9 mouse cellular contexts compared by ENCODE assay signal in genomic region chr10:121701296-121702248, GRCm38 (mm10). TPM values are rescaled to one million over a fixed set of nuclear protein-coding genes. Genes with fewer than 3 reads are reported as not detected.
DNase-seq lines count a peak whose midpoint lies in the region; ATAC-seq and TF ChIP-seq lines count a peak whose summit lies in the region.
"Had no signal": no experiment of that assay in that cellular context is flagged by ENCODE, and none has a peak within 500 bp of the region (broad histone marks: within the 10 kb centered on the region; RNA-seq: fewer than 3 reads in every experiment).

No protein-coding gene starts in this region.

- H3K4me3 ChIP-seq in kidney, embryonic 16.5 days (ENCODE audit: low read length) = no peak overlapping the region
- peak overlapping the region; percentile 29 to 43 (median 33) for H3K4me3 ChIP-seq in CH12.LX (replicated peaks in 1 of 3; ENCODE audit: low read depth in 2 of 3, low read length in 2 of 3, poor library complexity in 1 of 3)
- no peak overlapping the region for H3K4me3 ChIP-seq in forebrain, postnatal 0 days (ENCODE audit: low read depth, low read length)
- H3K4me3 ChIP-seq: liver, embryonic 15.5 days had no signal

- 57% methylated on average over 11 of the region's 11 CpGs for WGBS in kidney, embryonic 16.5 days
- WGBS in forebrain, postnatal 0 days = 63% methylated on average over 11 of the region's 11 CpGs

- no peaks in the 10 kb centered on the region for H3K4me1 ChIP-seq in kidney, embryonic 16.5 days (ENCODE audit: insufficient read depth, low read length)
- peaks cover 0 to 2% of the 10 kb centered on the region in 2 experiments; a peak in 1 of 4 replicates for H3K4me1 ChIP-seq in CH12.LX (ENCODE audit: control insufficient read depth in 1 of 2, insufficient read depth in 2 of 2)
- no peaks in the 10 kb centered on the region for H3K4me1 ChIP-seq in forebrain, postnatal 0 days (ENCODE audit: insufficient read depth)
- H3K4me1 ChIP-seq: liver, embryonic 15.5 days had no signal

- dilution Hi-C loops in CH12.LX (cut with MboI; ENCODE audit: extremely low pct_ligation_motif_present, extremely low pct_unique_long_range_greater_than_20kb, low sequenced_read_pairs) = no loop called here

- in situ Hi-C loops in CH12.LX (cut with MboI; ENCODE audit: low pct_ligation_motif_present, low pct_unique_long_range_greater_than_20kb, low sequenced_read_pairs) = no loop called here

- H3K9ac ChIP-seq in kidney, embryonic 16.5 days (replicated peaks; ENCODE audit: low read length) = no peak overlapping the region
- peak overlapping the region; percentile 59; the same call in 1 of the 2 replicates for H3K9ac ChIP-seq in CH12.LX (ENCODE audit: insufficient read depth, low read depth)
- H3K9ac ChIP-seq in forebrain, postnatal 0 days = no peak overlapping the region
- H3K9ac ChIP-seq: liver, embryonic 15.5 days had no signal

- TF ChIP-seq EP300 in CH12.LX (IDR thresholded peaks at IDR 0.05; ENCODE audit: low read length) = no peak

- H3K79me2 ChIP-seq in CH12.LX (replicated peaks; ENCODE audit: control insufficient read depth, extremely low read depth, insufficient read depth, poor library complexity, severe bottlenecking) = no peaks in the 10 kb centered on the region

- peak; percentile 49 for DNase-seq in kidney, adult 9 months
- DNase-seq in CH12.LX (ENCODE audit: extremely low read depth) = peak; percentile 71
- peak; percentile 59 for DNase-seq in adrenal gland, postnatal 14 days
- peak; percentile 82 for DNase-seq in forebrain, postnatal 0 days
- peak; percentile 46 to 69 for DNase-seq in kidney, postnatal 36 days
- DNase-seq in yolk sac, embryonic 10.5 days (ENCODE audit: low spot score) = no peak

- ATAC-seq in kidney, embryonic 16.5 days (ENCODE audit: low FRiP score, low TSS enrichment) = no peak
- ATAC-seq in forebrain, postnatal 0 days = peak; percentile 66; the same call in 1 of the 2 replicates
- ATAC-seq in megakaryocyte-erythroid progenitor cell, adult 5-6 weeks (replicated peaks; ENCODE audit: low FRiP score, low TSS enrichment, poor library complexity, severe bottlenecking) = peak; percentile 84

- no peak overlapping the region for H3K27ac ChIP-seq in kidney, embryonic 16.5 days (ENCODE audit: low read length)
- H3K27ac ChIP-seq in CH12.LX (ENCODE audit: insufficient read depth, low read depth) = no peak overlapping the region
- no peak overlapping the region for H3K27ac ChIP-seq in forebrain, postnatal 0 days (ENCODE audit: low read depth, low read length)
- H3K27ac ChIP-seq: liver, embryonic 15.5 days had no signal

- no peaks in the 10 kb centered on the region for H3K9me3 ChIP-seq in kidney, embryonic 16.5 days (ENCODE audit: low read length)
- H3K9me3 ChIP-seq in CH12.LX (replicated peaks; ENCODE audit: low read length) = peaks cover 4% of the 10 kb centered on the region
- 0 out of 2 replicates have a peak, but pooled peaks cover 4% of the 10 kb centered on the region for H3K9me3 ChIP-seq in forebrain, postnatal 0 days (ENCODE audit: low read length)
- H3K9me3 ChIP-seq: liver, embryonic 15.5 days had no signal

- peak; percentile 86 for TF ChIP-seq RAD21 in CH12.LX (IDR thresholded peaks at IDR 0.05; ENCODE audit: low read depth, low read length)

- TF ChIP-seq CTCF in CH12.LX (conservative IDR thresholded peaks at IDR 0.05 in 1 of 2, IDR thresholded peaks at IDR 0.05 in 1 of 2; ENCODE audit: low read depth in 2 of 2, low read length in 2 of 2) = peak; percentile 12 to 91; a peak in 2 of 4 replicates
- TF ChIP-seq CTCF in forebrain, postnatal 0 days (IDR thresholded peaks at IDR 0.05; ENCODE audit: low read depth) = peak; percentile 76

- H3K27me3 ChIP-seq in kidney, embryonic 16.5 days (ENCODE audit: insufficient read depth, low read length) = no peaks in the 10 kb centered on the region
- no peaks in the 10 kb centered on the region for H3K27me3 ChIP-seq in CH12.LX (replicated peaks)
- no peaks in the 10 kb centered on the region for H3K27me3 ChIP-seq in forebrain, postnatal 0 days (ENCODE audit: insufficient read depth, low read length)
- H3K27me3 ChIP-seq: liver, embryonic 15.5 days had no signal

- TF ChIP-seq POLR2A in CH12.LX (IDR thresholded peaks at IDR 0.05; ENCODE audit: low read depth, low read length) = no peak

- no peak overlapping the region for H3K4me2 ChIP-seq in kidney, embryonic 16.5 days (replicated peaks; ENCODE audit: low read depth, low read length)
- peak overlapping the region; percentile 84 for H3K4me2 ChIP-seq in CH12.LX (ENCODE audit: insufficient read depth, low read depth, poor library complexity, severe bottlenecking)
- H3K4me2 ChIP-seq in forebrain, postnatal 0 days (ENCODE audit: low read depth) = no peak overlapping the region
- H3K4me2 ChIP-seq: liver, embryonic 15.5 days had no signal

- H3K36me3 ChIP-seq in kidney, embryonic 16.5 days (ENCODE audit: insufficient read depth, low read length) = no peaks in the 10 kb centered on the region
- no peaks in the 10 kb centered on the region for H3K36me3 ChIP-seq in CH12.LX (replicated peaks in 1 of 2; ENCODE audit: control insufficient read depth in 1 of 2, insufficient read depth in 1 of 2, low read length in 1 of 2)
- no peaks in the 10 kb centered on the region for H3K36me3 ChIP-seq in forebrain, postnatal 0 days (ENCODE audit: insufficient read depth)
- H3K36me3 ChIP-seq: liver, embryonic 15.5 days had no signal

TF ChIP-seq in CH12.LX, 34 proteins besides CTCF, POLR2A, EP300 and RAD21:
- TF ChIP-seq ZKSCAN1 (IDR thresholded peaks at IDR 0.05; ENCODE audit: borderline replicate concordance, low read depth, low read length) (no peak), ETS1 (conservative IDR thresholded peaks at IDR 0.05; ENCODE audit: low read depth, low read length) (no peak), ELF1 (IDR thresholded peaks at IDR 0.05; ENCODE audit: low read depth, low read length) (0 out of 2 replicates have a peak, but pooled peaks have one; percentile 22), SIN3A (IDR thresholded peaks at IDR 0.05; ENCODE audit: low read length) (no peak), UBTF (IDR thresholded peaks at IDR 0.05; ENCODE audit: low read depth, low read length) (no peak), KAT2A (IDR thresholded peaks at IDR 0.05; ENCODE audit: insufficient replicate concordance, low read length) (no peak), JUN (IDR thresholded peaks at IDR 0.05; ENCODE audit: insufficient read depth, low read depth, low read length) (no peak), IRF4 (IDR thresholded peaks at IDR 0.05; ENCODE audit: low read depth, low read length) (no peak), MXI1 (IDR thresholded peaks at IDR 0.05; ENCODE audit: low read depth, low read length) (0 out of 2 replicates have a peak, but pooled peaks have one; percentile 34), NELFE (IDR thresholded peaks at IDR 0.05; ENCODE audit: low read depth, low read length) (peak; percentile 43; the same call in 1 of the 2 replicates), TBP (conservative IDR thresholded peaks at IDR 0.05; ENCODE audit: low read depth, low read length) (0 out of 2 replicates have a peak, but pooled peaks have one; percentile 50), NRF1 (IDR thresholded peaks at IDR 0.05; ENCODE audit: low read depth, low read length) (peak; percentile 75), GABPA (IDR thresholded peaks at IDR 0.05; ENCODE audit: insufficient replicate concordance, low read depth, low read length) (no peak), RCOR1 (conservative IDR thresholded peaks at IDR 0.05; ENCODE audit: low read depth, low read length) (no peak), MYC (IDR thresholded peaks at IDR 0.05; ENCODE audit: low read depth, low read length) (peak; percentile 54; the same call in 1 of the 2 replicates), E2F4 (IDR thresholded peaks at IDR 0.05; ENCODE audit: insufficient replicate concordance, low read depth, low read length) (no peak), ZC3H11A (IDR thresholded peaks at IDR 0.05; ENCODE audit: low read depth, low read length) (peak; percentile 66), MEF2A (IDR thresholded peaks at IDR 0.05; ENCODE audit: borderline replicate concordance, low read depth, low read length) (peak; percentile 20; the same call in 1 of the 2 replicates), ZNF384 (IDR thresholded peaks at IDR 0.05; ENCODE audit: low read depth, low read length) (peak; percentile 92), MAFK (IDR thresholded peaks at IDR 0.05; ENCODE audit: insufficient replicate concordance, low read length) (no peak), SMC3 (IDR thresholded peaks at IDR 0.05; ENCODE audit: low read depth, low read length) (peak; percentile 79), USF2 (conservative IDR thresholded peaks at IDR 0.05; ENCODE audit: low read depth, low read length) (no peak), MAZ (IDR thresholded peaks at IDR 0.05; ENCODE audit: low read depth, low read length) (no peak)

RNA-seq across cellular contexts. Expression of gene BC048403, which starts 38.2 kb away (rescaled TPM):
- polyA plus RNA-seq in kidney, embryonic 16.5 days (2015; fragmentation: Nextera tagmentation; extraction: Ambion mirVana) = 2.4 and 2.7 TPM in 2 replicates
- total RNA-seq in CH12.LX (2012; rRNA removed) = 4.0 and 5.9 TPM in 2 replicates
- 1.9 and 2.2 TPM in 2 replicates for total RNA-seq in CH12.LX (2014; rRNA removed)
- 9.2 and 11.9 TPM in 2 replicates for polyA plus RNA-seq in CH12.LX (2012; ENCODE audit: insufficient read length, low read depth)
- total RNA-seq in adrenal gland, postnatal 14 days (2021) = 8.5 and 9.0 TPM in 2 replicates
- total RNA-seq in forebrain, postnatal 0 days (2014; rRNA removed) = 1.2 and 4.0 TPM in 2 replicates
- 1.7 and 2.3 TPM in 2 replicates for polyA plus RNA-seq in forebrain, postnatal 0 days (2015; fragmentation: Nextera tagmentation; extraction: Ambion mirVana)
- total RNA-seq in megakaryocyte-erythroid progenitor cell, adult 5-6 weeks (2014; fragmentation: Nextera tagmentation) = 11.5 and 13.4 TPM in 2 replicates
- total RNA-seq in megakaryocyte-erythroid progenitor cell, adult 5-6 weeks (2017) = 5.3 and 7.3 TPM in 2 replicates

Comparison
In these comparisons a context has a peak if more than half of its experiments do, and no peak if none do; other contexts are left out.
1. H3K4me3 ChIP-seq: peak in CH12.LX (3 of 3); none in kidney, embryonic 16.5 days (single experiment) and forebrain, postnatal 0 days (single experiment).